Mouse (Mus musculus) heart, postnatal 4 days (tissue): Measurements from ENCODE around the gene Gm42906. TPM values are rescaled to one million over a fixed set of nuclear protein-coding genes. Genes with fewer than 3 reads are reported as not detected.

Source experiments
- DNase-seq: peaks from one replicate; pipeline ENCODE4 v3.0.0; 2021
- total RNA-seq, 2 experiments: library from RNA; stranded (reverse); gene quantifications; 2 replicates each; pipeline ENCODE4 v1.2.3; 2021

Gm42906 gene
- total RNA-seq, 2 experiments from 2014 or later, result not detected

GRCm38 (mm10) chr5:151185286-151185856 lies 242.6 kb downstream of the Gm42906 start:
- no peak for DNase-seq

GRCm38 (mm10) chr5:151183656-151184240 lies 244.2 kb downstream of the Gm42906 start:
- DNase-seq, result no peak

- no peak for DNase-seq
Observed at GRCm38 (mm10) chr5:151181288-151181687, 246.7 kb downstream of the Gm42906 start.

GRCm38 (mm10) chr5:151180176-151180785 lies 247.7 kb downstream of the Gm42906 start:
- DNase-seq, result no peak

- DNase-seq, result no peak
Observed at GRCm38 (mm10) chr5:151177171-151177570, 250.8 kb downstream of the Gm42906 start.

GRCm38 (mm10) chr5:151175897-151176313 lies 252.1 kb downstream of the Gm42906 start:
- no peak for DNase-seq

- DNase-seq, result peak; percentile 25
Observed at GRCm38 (mm10) chr5:151174485-151175460, 253.2 kb downstream of the Gm42906 start.

- DNase-seq, result no peak
Observed at GRCm38 (mm10) chr5:151173774-151174173, 254.2 kb downstream of the Gm42906 start.

GRCm38 (mm10) chr5:151170168-151170750 lies 257.7 kb downstream of the Gm42906 start:
- no peak for DNase-seq

- DNase-seq, result no peak
Observed at GRCm38 (mm10) chr5:151168191-151168590, 259.8 kb downstream of the Gm42906 start.

- no peak for DNase-seq
Observed at GRCm38 (mm10) chr5:151167641-151168040, 260.3 kb downstream of the Gm42906 start.

GRCm38 (mm10) chr5:151166266-151166665 lies 261.7 kb downstream of the Gm42906 start:
- DNase-seq, result peak; percentile 75

- no peak for DNase-seq
Observed at GRCm38 (mm10) chr5:151165381-151166016, 262.5 kb downstream of the Gm42906 start.

GRCm38 (mm10) chr5:151164815-151165214 lies 263.1 kb downstream of the Gm42906 start:
- DNase-seq, result no peak

- DNase-seq, result no peak
Observed at GRCm38 (mm10) chr5:151162642-151163041, 265.3 kb downstream of the Gm42906 start.

GRCm38 (mm10) chr5:151155247-151155646 lies 272.7 kb downstream of the Gm42906 start:
- DNase-seq, result no peak

- DNase-seq, result peak; percentile 58
Observed at GRCm38 (mm10) chr5:151154780-151155179, 273.2 kb downstream of the Gm42906 start.

- DNase-seq, result no peak
Observed at GRCm38 (mm10) chr5:151154030-151154429, 273.9 kb downstream of the Gm42906 start.

GRCm38 (mm10) chr5:151151549-151151948 lies 276.4 kb downstream of the Gm42906 start:
- peak; percentile 13 for DNase-seq

- DNase-seq, result no peak
Observed at GRCm38 (mm10) chr5:151149509-151149908, 278.5 kb downstream of the Gm42906 start.

- DNase-seq, result no peak
Observed at GRCm38 (mm10) chr5:151148079-151148478, 279.9 kb downstream of the Gm42906 start.

- no peak for DNase-seq
Observed at GRCm38 (mm10) chr5:151145807-151146206, 282.2 kb downstream of the Gm42906 start.
